Mouse (Mus musculus) CH12.LX (cell line): Measurements from ENCODE around the gene Efs. TPM values are rescaled to one million over a fixed set of nuclear protein-coding genes. Genes with fewer than 3 reads are reported as not detected.

Experiments
- DNase-seq: peaks from one replicate; pipeline ENCODE4 v3.0.0-alpha.2; 2013; ENCODE audit errors: extremely low read depth
- H3K27ac ChIP-seq: 2 replicates; pipeline ENCODE4 v1.5.1; 2012; ENCODE audit warnings: low read depth, mild to moderate bottlenecking, control low read depth, moderate library complexity; ENCODE audit not compliant: insufficient read depth
- H3K27me3 ChIP-seq: replicated peaks from 2 replicates; pipeline ENCODE3; 2012; ENCODE audit warnings: inconsistent platforms
- H3K36me3 ChIP-seq, 2 experiments: replicated peaks in 1 of 2; 2 replicates each; pipeline versions ENCODE3 to v1.6.1; 2012; ENCODE audit warnings: inconsistent platforms in 1 of 2, low read length in 1 of 2, mild to moderate bottlenecking in 1 of 2, mixed read lengths in 1 of 2, moderate library complexity in 1 of 2; ENCODE audit not compliant: control insufficient read depth in 1 of 2, insufficient read depth in 1 of 2
- H3K4me1 ChIP-seq, 2 experiments: 2 replicates each; pipeline ENCODE4 v1.6.1; 2012; ENCODE audit warnings: inconsistent platforms in 1 of 2, moderate library complexity in 1 of 2; ENCODE audit not compliant: insufficient read depth in 2 of 2, control insufficient read depth in 1 of 2
- H3K4me2 ChIP-seq: 2 replicates; pipeline ENCODE4 v1.6.1; 2012; ENCODE audit warnings: low read depth, mild to moderate bottlenecking, control low read depth; ENCODE audit not compliant: poor library complexity, insufficient read depth, severe bottlenecking
- H3K4me3 ChIP-seq, 3 experiments: fragments of 150-350 bp in 1 of 3; sonication (generic) in 1 of 3; replicated peaks in 1 of 3; 2 replicates each; pipeline versions ENCODE3 to v1.5.1; 2011 to 2012; ENCODE audit warnings: low read depth in 2 of 3, low read length in 2 of 3, mild to moderate bottlenecking in 2 of 3, moderate library complexity in 2 of 3, control low read depth in 1 of 3, improper control_type of control experiment in 1 of 3, inconsistent platforms in 1 of 3, mixed read lengths in 1 of 3; ENCODE audit not compliant: poor library complexity in 1 of 3
- H3K79me2 ChIP-seq: replicated peaks from 2 replicates; pipeline ENCODE4 v1.6.1; 2012; ENCODE audit warnings: mild to moderate bottlenecking, moderate library complexity; ENCODE audit not compliant: control insufficient read depth, poor library complexity, insufficient read depth, severe bottlenecking; ENCODE audit errors: extremely low read depth
- H3K9ac ChIP-seq: 2 replicates; pipeline ENCODE4 v1.6.1; 2012; ENCODE audit warnings: low read depth, mild to moderate bottlenecking, control low read depth, moderate library complexity; ENCODE audit not compliant: insufficient read depth
- H3K9me3 ChIP-seq: replicated peaks from 2 replicates; pipeline ENCODE3; 2012; ENCODE audit warnings: low read length, inconsistent platforms, mixed read lengths
- BHLHE40 ChIP-seq: IDR thresholded peaks from 2 replicates; pipeline ENCODE4 v1.6.1; 2011; ENCODE audit warnings: mild to moderate bottlenecking, low read depth, low read length, improper control_type of control experiment
- CHD1 ChIP-seq: IDR thresholded peaks from 2 replicates; pipeline ENCODE4 v1.6.1; 2012; ENCODE audit warnings: low read depth, low read length, improper control_type of control experiment, inconsistent platforms
- CTCF ChIP-seq, 2 experiments: IDR thresholded peaks in 1 of 2; conservative IDR thresholded peaks in 1 of 2; 2 replicates each; pipeline ENCODE4 v1.5.1; 2011 to 2012; ENCODE audit warnings: low read depth in 2 of 2, low read length in 2 of 2, improper control_type of control experiment in 1 of 2, inconsistent platforms in 1 of 2, mild to moderate bottlenecking in 1 of 2, moderate library complexity in 1 of 2
- E2F4 ChIP-seq: IDR thresholded peaks from 2 replicates; pipeline ENCODE4 v1.6.1; 2011; ENCODE audit warnings: low read depth, low read length, improper control_type of control experiment; ENCODE audit not compliant: insufficient replicate concordance
- ETS1 ChIP-seq: conservative IDR thresholded peaks from 2 replicates; pipeline ENCODE4 v1.6.1; 2012; ENCODE audit warnings: low read depth, mild to moderate bottlenecking, inconsistent platforms, low read length, improper control_type of control experiment, moderate library complexity
- MAFK ChIP-seq: IDR thresholded peaks from 2 replicates; pipeline ENCODE4 v1.6.1; 2011; ENCODE audit warnings: low read length, improper control_type of control experiment; ENCODE audit not compliant: insufficient replicate concordance
- MAX ChIP-seq: IDR thresholded peaks from 2 replicates; pipeline ENCODE4 v1.6.1; 2011; ENCODE audit warnings: low read length, improper control_type of control experiment
- NELFE ChIP-seq: IDR thresholded peaks from 2 replicates; pipeline ENCODE4 v1.6.1; 2011; ENCODE audit warnings: low read depth, low read length, improper control_type of control experiment
- NRF1 ChIP-seq: IDR thresholded peaks from 2 replicates; pipeline ENCODE4 v1.6.1; 2014; ENCODE audit warnings: low read depth, mild to moderate bottlenecking, inconsistent platforms, low read length, improper control_type of control experiment, moderate library complexity
- PAX5 ChIP-seq: IDR thresholded peaks from 2 replicates; pipeline ENCODE4 v1.6.1; 2012; ENCODE audit warnings: low read length, inconsistent platforms, mixed read lengths
- POLR2AphosphoS2 ChIP-seq: IDR thresholded peaks from 2 replicates; pipeline ENCODE4 v1.6.1; 2011; ENCODE audit warnings: low read depth, low read length, improper control_type of control experiment
- RAD21 ChIP-seq: IDR thresholded peaks from 2 replicates; pipeline ENCODE4 v1.6.1; 2011; ENCODE audit warnings: low read depth, mild to moderate bottlenecking, low read length, improper control_type of control experiment, moderate library complexity
- USF1 ChIP-seq: IDR thresholded peaks from 2 replicates; pipeline ENCODE4 v1.6.1; 2014; ENCODE audit warnings: low read depth, mild to moderate bottlenecking, inconsistent platforms, low read length, improper control_type of control experiment
- ZKSCAN1 ChIP-seq: IDR thresholded peaks from 2 replicates; pipeline ENCODE4 v1.6.1; 2012; ENCODE audit warnings: low read depth, inconsistent platforms, low read length, improper control_type of control experiment, borderline replicate concordance
- ZNF384 ChIP-seq: IDR thresholded peaks from 2 replicates; pipeline ENCODE4 v1.6.1; 2012; ENCODE audit warnings: low read depth, low read length, improper control_type of control experiment, inconsistent platforms
- dilution Hi-C: fragments of 300-500 bp; cut with MboI; formaldehyde crosslinking; loops from 2 replicates; pipeline ENCODE4 v1.14.3; 2020; ENCODE audit warnings: low sequenced_read_pairs; ENCODE audit not compliant: extremely low pct_unique_long_range_greater_than_20kb, extremely low pct_ligation_motif_present
- in situ Hi-C: fragments of 300-500 bp; cut with MboI; formaldehyde crosslinking; loops from 3 replicates; pipeline ENCODE4 v1.14.3; 2019; ENCODE audit warnings: low sequenced_read_pairs, low pct_ligation_motif_present, low pct_unique_long_range_greater_than_20kb, mixed read lengths
- polyA plus RNA-seq: library from polyadenylated mRNA; unstranded; fragments of >175 nt; gene quantifications from 2 replicates; pipeline ENCODE4 v1.2.1, GENCODE M21; 2012; ENCODE audit warnings: low read depth; ENCODE audit not compliant: insufficient read length
- total RNA-seq, 2 experiments: library from RNA; depleted of rRNA; stranded (reverse); fragments of 300-350 nt in 1 of 2; fragments of >200 nt in 1 of 2; gene quantifications; 2 replicates each; pipeline ENCODE4 v1.2.3; 2012 to 2014

Gene Efs
- total and polyA plus RNA-seq, 3 experiments: not detected

- dilution Hi-C loops: no loop called here
- Histone ChIP-seq H3K9ac (no peak overlapping the region), H3K36me3 (no peaks in the 10 kb centered on the region), H3K4me1 (peaks cover 3 to 12% of the 10 kb centered on the region in 2 experiments), H3K4me3 (no peak overlapping the region), H3K4me2 (no peak overlapping the region), H3K9me3 (no peaks in the 10 kb centered on the region), H3K79me2 (no peaks in the 10 kb centered on the region), H3K27ac (no peak overlapping the region)
- in situ Hi-C loops: loop anchor here (5.0 kb wide), 1 partner anchor 34 kb away; no protein-coding TSS in a partner anchor
- DNase-seq: no peak
- no peak for TF ChIP-seq CHD1
- TF ChIP-seq, all 38 proteins: peak for 0
- H3K27me3 ChIP-seq: peaks cover 66% of the 10 kb centered on the region
Observed at GRCm38 (mm10) chr14:54936831-54937160, 10.9 kb upstream of the Efs start.

DNA sequence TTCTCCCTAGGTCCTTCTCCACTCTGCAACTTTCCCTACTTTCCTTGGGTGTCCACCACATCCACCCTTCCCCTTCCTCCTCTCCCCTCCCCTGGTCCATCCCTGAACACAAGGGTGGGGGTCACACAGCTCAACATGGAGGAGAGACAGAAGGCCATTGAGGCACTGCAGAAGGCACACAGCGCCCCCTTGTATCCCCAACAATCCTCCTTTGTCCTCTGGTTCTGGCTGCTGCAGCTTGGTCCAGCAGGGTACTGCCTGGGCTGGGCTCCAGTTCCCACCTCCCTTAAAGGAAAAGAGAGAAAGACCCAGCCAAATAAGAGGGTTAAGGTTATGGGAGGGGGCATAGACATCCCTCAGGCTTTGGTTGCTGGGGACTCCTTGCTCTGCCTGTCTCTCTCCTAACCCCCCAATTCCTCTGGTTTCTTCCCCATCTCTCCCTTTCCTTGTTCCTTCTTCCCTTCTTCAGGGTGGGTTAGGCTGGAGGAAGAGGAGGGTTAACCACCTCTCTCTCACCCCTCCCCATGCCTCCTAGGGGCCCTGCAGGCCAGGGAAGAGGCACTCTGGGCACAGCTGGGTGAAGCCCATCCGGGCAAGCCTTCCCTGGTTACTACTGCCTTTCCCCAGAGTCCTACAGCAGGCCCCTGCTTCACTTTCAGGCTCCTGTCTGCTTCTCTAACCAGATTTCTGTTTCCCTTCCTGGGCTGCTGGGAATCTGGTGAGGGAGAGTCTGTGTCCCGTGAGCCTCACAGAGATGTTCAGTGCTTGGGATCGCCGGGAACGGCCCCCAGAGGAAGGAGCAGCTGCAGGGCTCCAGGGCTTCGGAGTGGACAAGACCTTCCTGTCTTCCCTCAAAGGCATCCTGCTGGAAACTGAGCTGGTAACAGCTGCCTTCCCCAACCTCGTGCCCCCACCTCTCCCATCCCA lies 10.2 kb upstream of the Efs start, which contains the start of gene Cmtm5:
Cmtm5 (plus strand) TSS at position 358 of the 927 bp plus-strand sequence.
- Histone ChIP-seq H3K9me3 (no peaks in the 10 kb centered on the region), H3K4me2 (no peak within 1 kb of the TSS), H3K27me3 (peaks cover 65% of the 10 kb centered on the region), H3K27ac (no peak within 1 kb of the TSS), H3K4me3 (no peak within 1 kb of the TSS), H3K79me2 (no peaks in the 10 kb centered on the region), H3K36me3 (no peaks in the 10 kb centered on the region), H3K4me1 (peaks cover 3 to 12% of the 10 kb centered on the region in 2 experiments), H3K9ac (no peak within 1 kb of the TSS)
- DNase-seq: no peak
- dilution Hi-C loops (no loop called here), in situ Hi-C loops (loop anchor here (5.0 kb wide), 1 partner anchor 34 kb away; no protein-coding TSS in a partner anchor)
- no peak for TF ChIP-seq MAFK
- TF ChIP-seq NRF1: no peak
- TF ChIP-seq PAX5: no peak
- no peak for TF ChIP-seq USF1
- no peak for TF ChIP-seq E2F4
- no peak for TF ChIP-seq RAD21
- TF ChIP-seq BHLHE40: no peak
- TF ChIP-seq MAX: no peak
- TF ChIP-seq NELFE: no peak
- TF ChIP-seq ZKSCAN1: no peak
- no peak for TF ChIP-seq POLR2AphosphoS2
- TF ChIP-seq CTCF (conservative IDR thresholded peaks at IDR 0.05 in 1 of 2, IDR thresholded peaks at IDR 0.05 in 1 of 2; ENCODE audit: low read depth in 2 of 2, low read length in 2 of 2): no peak
- no peak for TF ChIP-seq ETS1
- no peak for TF ChIP-seq ZNF384
